Mouse (Mus musculus): Measurements from ENCODE around the gene Duoxa2.
"Not testable (repeated sequence)": the region's sequence is repeated elsewhere in the genome, so short reads cannot be mapped to it uniquely, and the experiment has no call there.

Gene Duoxa2

GRCm38 (mm10) chr2:122304544-122304943 is 5.8 kb downstream of the Duoxa2 start:
- in situ Hi-C loops (cut with MboI; ENCODE audit: low pct_unique_long_range_greater_than_20kb in 1 of 2, low sequenced_read_pairs in 2 of 2, unreplicated experiment in 1 of 2) = loop anchor here in 1 of 2 experiments (10.0 kb wide), 1 partner anchor 240 kb away; no protein-coding TSS in a partner anchor

GRCm38 (mm10) chr2:122305097-122305892 is 6.6 kb downstream of the Duoxa2 start:
- in situ Hi-C loops (cut with MboI; ENCODE audit: low pct_unique_long_range_greater_than_20kb in 1 of 2, low sequenced_read_pairs in 2 of 2, unreplicated experiment in 1 of 2) = loop anchor here in 1 of 2 experiments (10.0 kb wide), 1 partner anchor 240 kb away; no protein-coding TSS in a partner anchor

DNA sequence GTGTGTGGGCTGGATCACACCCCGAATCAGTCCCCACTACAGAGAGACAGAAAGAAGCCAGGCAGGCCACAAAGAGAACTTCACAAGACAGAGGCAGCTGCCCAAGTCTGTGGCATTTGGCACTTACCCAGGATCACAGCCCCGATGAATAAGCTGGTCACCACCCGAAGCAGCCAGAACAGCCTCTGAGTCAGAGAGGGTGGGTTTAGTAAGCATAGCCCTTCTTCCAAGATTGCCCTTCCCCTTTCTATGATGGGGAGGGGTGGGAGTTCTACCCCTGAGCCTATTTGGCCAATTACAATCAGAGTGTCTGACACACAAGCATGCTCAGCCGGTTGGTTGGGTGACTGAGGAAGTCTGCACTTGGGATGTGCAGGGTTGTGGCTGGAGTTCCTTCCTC is 7.5 kb downstream of the Duoxa2 start:
- in situ Hi-C loops (cut with MboI; ENCODE audit: low pct_unique_long_range_greater_than_20kb in 1 of 2, low sequenced_read_pairs in 2 of 2, unreplicated experiment in 1 of 2) = loop anchor here in 1 of 2 experiments (10.0 kb wide), 1 partner anchor 241 kb away; no protein-coding TSS in a partner anchor

DNA sequence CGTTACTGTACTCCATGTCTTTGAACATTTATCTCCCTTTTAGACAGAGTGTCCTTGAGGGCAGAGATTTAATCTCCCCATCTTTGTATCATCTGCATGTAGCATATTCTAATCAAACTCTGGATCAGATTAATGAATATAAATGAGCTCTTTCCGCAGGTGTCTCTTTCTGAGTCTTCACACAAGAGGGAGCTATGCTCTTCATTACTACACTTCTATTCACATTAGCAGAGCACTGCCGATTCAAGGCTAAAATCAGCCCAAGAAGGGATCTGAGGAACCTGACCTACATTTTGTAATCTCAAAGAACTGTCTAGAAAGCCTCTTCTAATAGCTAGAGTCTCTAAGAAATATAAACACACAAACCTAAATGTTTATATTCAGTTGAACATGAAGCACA is 10.9 kb downstream of the Duoxa2 start:
- in situ Hi-C loops (cut with MboI; ENCODE audit: low pct_unique_long_range_greater_than_20kb in 1 of 2, low sequenced_read_pairs in 2 of 2, unreplicated experiment in 1 of 2) = loop anchor here in 1 of 2 experiments (10.0 kb wide), 1 partner anchor 245 kb away; no protein-coding TSS in a partner anchor

- in situ Hi-C loops (cut with MboI; ENCODE audit: low pct_unique_long_range_greater_than_20kb in 1 of 2, low sequenced_read_pairs in 2 of 2, unreplicated experiment in 1 of 2) = no loop called here
Measured at GRCm38 (mm10) chr2:122311561-122311960, 12.9 kb downstream of the Duoxa2 start.

GRCm38 (mm10) chr2:122312722-122313417 is 14.2 kb downstream of the Duoxa2 start:
- in situ Hi-C loops (cut with MboI; ENCODE audit: low pct_unique_long_range_greater_than_20kb in 1 of 2, low sequenced_read_pairs in 2 of 2, unreplicated experiment in 1 of 2) = no loop called here

GRCm38 (mm10) chr2:122313536-122313935 is 14.8 kb downstream of the Duoxa2 start, which contains the start of gene Duoxa1:
Duoxa1 (minus strand) TSS chr2:122313730.
- in situ Hi-C loops (cut with MboI; ENCODE audit: low pct_unique_long_range_greater_than_20kb in 1 of 2, low sequenced_read_pairs in 2 of 2, unreplicated experiment in 1 of 2) = no loop called here

- in situ Hi-C loops (cut with MboI; ENCODE audit: low pct_unique_long_range_greater_than_20kb in 1 of 2, low sequenced_read_pairs in 2 of 2, unreplicated experiment in 1 of 2) = no loop called here
Measured at GRCm38 (mm10) chr2:122315372-122315771, 16.7 kb downstream of the Duoxa2 start, which contains the start of gene Duox1. Duox1 (plus strand) TSS chr2:122315672.

GRCm38 (mm10) chr2:122317384-122317783 is 18.7 kb downstream of the Duoxa2 start:
- in situ Hi-C loops (cut with MboI; ENCODE audit: low pct_unique_long_range_greater_than_20kb in 1 of 2, low sequenced_read_pairs in 2 of 2, unreplicated experiment in 1 of 2) = no loop called here

- in situ Hi-C loops (cut with MboI; ENCODE audit: low pct_unique_long_range_greater_than_20kb in 1 of 2, low sequenced_read_pairs in 2 of 2, unreplicated experiment in 1 of 2) = no loop called here
Measured at GRCm38 (mm10) chr2:122323960-122324359, 25.3 kb downstream of the Duoxa2 start.

GRCm38 (mm10) chr2:122324586-122324985 is 25.9 kb downstream of the Duoxa2 start:
- in situ Hi-C loops (cut with MboI; ENCODE audit: low pct_unique_long_range_greater_than_20kb in 1 of 2, low sequenced_read_pairs in 2 of 2, unreplicated experiment in 1 of 2) = no loop called here

DNA sequence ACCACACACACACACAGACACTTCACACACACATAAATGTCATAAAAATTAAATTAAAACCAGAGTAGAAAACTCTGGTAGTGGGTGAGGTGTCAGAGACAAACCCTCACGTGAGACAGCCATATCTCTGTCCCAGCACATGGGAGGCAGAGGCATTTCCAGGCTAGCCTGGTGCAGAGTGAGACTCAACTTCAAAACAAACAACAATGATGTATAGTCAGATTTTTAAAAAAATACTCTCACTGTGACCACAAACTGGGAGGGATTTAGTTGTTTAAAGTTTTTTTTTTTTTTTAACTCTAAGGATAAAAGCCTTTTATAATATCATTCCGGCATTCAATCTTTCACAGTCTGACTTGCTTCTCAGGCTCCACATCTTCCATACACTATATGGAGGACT is 26.7 kb downstream of the Duoxa2 start:
- in situ Hi-C loops (cut with MboI; ENCODE audit: low pct_unique_long_range_greater_than_20kb in 1 of 2, low sequenced_read_pairs in 2 of 2, unreplicated experiment in 1 of 2) = no loop called here

GRCm38 (mm10) chr2:122327986-122328385 is 29.3 kb downstream of the Duoxa2 start:
- in situ Hi-C loops (cut with MboI; ENCODE audit: low pct_unique_long_range_greater_than_20kb in 1 of 2, low sequenced_read_pairs in 2 of 2, unreplicated experiment in 1 of 2) = no loop called here

- in situ Hi-C loops (cut with MboI; ENCODE audit: low pct_unique_long_range_greater_than_20kb in 1 of 2, low sequenced_read_pairs in 2 of 2, unreplicated experiment in 1 of 2) = not testable (repeated sequence)
Measured at GRCm38 (mm10) chr2:122330317-122330716, 31.6 kb downstream of the Duoxa2 start.

GRCm38 (mm10) chr2:122332222-122332621 is 33.5 kb downstream of the Duoxa2 start:
- in situ Hi-C loops (cut with MboI; ENCODE audit: low pct_unique_long_range_greater_than_20kb in 1 of 2, low sequenced_read_pairs in 2 of 2, unreplicated experiment in 1 of 2) = no loop called here

- in situ Hi-C loops (cut with MboI; ENCODE audit: low pct_unique_long_range_greater_than_20kb in 1 of 2, low sequenced_read_pairs in 2 of 2, unreplicated experiment in 1 of 2) = no loop called here
Measured at GRCm38 (mm10) chr2:122334170-122334569, 35.5 kb downstream of the Duoxa2 start.

DNA sequence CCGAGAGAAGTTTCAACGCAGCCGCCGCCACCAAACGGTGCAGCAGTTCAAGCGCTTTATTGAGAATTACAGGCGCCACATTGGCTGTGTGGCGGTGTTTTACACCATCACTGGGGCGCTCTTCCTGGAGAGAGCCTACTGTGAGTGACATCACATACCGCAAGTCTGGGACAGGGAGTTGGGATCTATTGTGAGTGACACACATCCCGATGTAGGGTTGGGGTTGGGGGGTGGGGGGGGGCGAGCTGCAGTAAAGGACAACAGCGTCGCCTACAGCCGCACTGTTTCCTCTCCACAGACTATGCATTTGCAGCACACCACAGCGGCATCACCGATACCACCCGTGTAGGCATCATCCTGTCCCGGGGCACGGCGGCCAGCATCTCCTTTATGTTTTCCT is 38.6 kb downstream of the Duoxa2 start:
- in situ Hi-C loops (cut with MboI; ENCODE audit: low pct_unique_long_range_greater_than_20kb in 1 of 2, low sequenced_read_pairs in 2 of 2, unreplicated experiment in 1 of 2) = no loop called here

DNA sequence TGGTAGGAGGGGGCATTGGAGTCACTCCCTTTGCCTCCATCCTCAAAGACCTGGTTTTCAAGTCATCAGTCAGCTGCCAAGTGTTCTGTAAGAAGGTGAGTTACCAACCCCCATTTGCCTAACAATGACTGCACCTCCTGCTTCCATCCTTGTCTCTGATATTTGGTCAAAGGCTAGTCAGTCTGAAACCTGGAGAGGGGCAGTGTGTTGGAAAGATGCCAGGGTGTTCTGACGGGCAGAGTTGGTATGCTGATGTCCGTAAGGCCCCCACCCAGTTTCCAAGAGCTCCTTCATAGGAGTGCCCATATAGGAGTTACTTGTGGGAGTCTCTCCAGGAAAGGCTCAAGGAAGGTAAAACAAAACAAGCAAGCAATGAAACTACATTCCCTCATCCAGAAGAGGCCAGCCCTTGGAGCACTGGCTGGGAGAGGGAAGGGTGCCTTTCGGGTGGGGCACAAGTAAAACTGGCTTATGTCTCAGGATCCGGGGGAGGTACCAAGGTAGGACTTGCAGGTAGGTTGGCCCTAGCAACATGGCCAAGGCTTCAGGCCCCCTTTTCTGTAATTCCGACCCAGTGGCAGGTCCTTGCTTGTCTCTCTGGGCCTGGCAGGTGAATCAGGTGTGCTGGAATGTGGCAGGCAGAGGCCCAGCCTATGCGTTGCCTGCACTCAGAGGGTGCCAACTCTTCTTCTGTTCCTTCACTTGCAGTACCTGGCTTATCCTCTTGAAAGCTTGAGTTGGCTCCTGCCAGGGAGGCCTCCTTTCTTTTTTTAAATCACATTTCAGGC is 46.6 kb downstream of the Duoxa2 start:
- in situ Hi-C loops (cut with MboI; ENCODE audit: low pct_unique_long_range_greater_than_20kb in 1 of 2, low sequenced_read_pairs in 2 of 2, unreplicated experiment in 1 of 2) = no loop called here

GRCm38 (mm10) chr2:122346164-122346563 is 47.5 kb downstream of the Duoxa2 start:
- in situ Hi-C loops (cut with MboI; ENCODE audit: low pct_unique_long_range_greater_than_20kb in 1 of 2, low sequenced_read_pairs in 2 of 2, unreplicated experiment in 1 of 2) = not testable (repeated sequence)
